Mouse (Mus musculus) limb, embryonic 14.5 days (tissue): ENCODE data around the gene Hlcs. TPM values are rescaled to one million over a fixed set of nuclear protein-coding genes. Genes with fewer than 3 reads are reported as not detected.

Experiments used
- ATAC-seq: fragments of 200-750 bp; cut with Nextera tagmentation; 2 replicates; pipeline ENCODE4 v1.8.0; 2017; ENCODE audit warnings: low read depth, moderate number of reproducible peaks, moderate TSS enrichment; ENCODE audit not compliant: low FRiP score
- DNase-seq: peaks from one replicate; pipeline ENCODE4 v3.0.0-alpha.2; 2015; ENCODE audit warnings: low spot score
- H3K27ac ChIP-seq: fragments of 300-500 bp; sonication (generic); replicated peaks from 2 replicates; pipeline ENCODE4 v1.5.1; 2014; ENCODE audit warnings: low read depth, mild to moderate bottlenecking, low read length, moderate library complexity, mixed read lengths
- H3K27me3 ChIP-seq: fragments of 300-500 bp; sonication (generic); 2 replicates; pipeline ENCODE4 v1.6.1; 2014; ENCODE audit warnings: low read length, mixed read lengths; ENCODE audit not compliant: control insufficient read depth, insufficient read depth
- H3K36me3 ChIP-seq: fragments of 300-500 bp; sonication (generic); 2 replicates; pipeline ENCODE4 v1.6.1; 2014; ENCODE audit warnings: mild to moderate bottlenecking, low read length, moderate library complexity, mixed read lengths; ENCODE audit not compliant: control insufficient read depth, insufficient read depth
- H3K4me1 ChIP-seq: fragments of 300-500 bp; sonication (generic); 2 replicates; pipeline ENCODE4 v1.6.1; 2014; ENCODE audit warnings: antibody characterized with exemption, low read length, mixed read lengths; ENCODE audit not compliant: control insufficient read depth, insufficient read depth
- H3K4me2 ChIP-seq: fragments of 300-500 bp; sonication (generic); replicated peaks from 2 replicates; pipeline ENCODE4 v1.6.1; 2014; ENCODE audit warnings: low read depth, mild to moderate bottlenecking, low read length, moderate library complexity; ENCODE audit not compliant: severe bottlenecking
- H3K4me3 ChIP-seq: fragments of 300-500 bp; sonication (generic); replicated peaks from 2 replicates; pipeline ENCODE4 v1.5.1; 2014; ENCODE audit warnings: low read length
- H3K9ac ChIP-seq: fragments of 300-500 bp; sonication (generic); 2 replicates; pipeline ENCODE4 v1.6.1; 2014; ENCODE audit warnings: mild to moderate bottlenecking, low read depth, low read length, moderate library complexity; ENCODE audit not compliant: severe bottlenecking
- H3K9me3 ChIP-seq: fragments of 300-500 bp; sonication (generic); 2 replicates; pipeline ENCODE4 v1.6.1; 2016; ENCODE audit warnings: low read length; ENCODE audit not compliant: control insufficient read depth
- POLR2A ChIP-seq: fragments of 200-500 bp; IDR thresholded peaks from 2 replicates; pipeline ENCODE4 v1.8.0; 2012; ENCODE audit warnings: inconsistent platforms, mild to moderate bottlenecking, moderate library complexity, borderline replicate concordance; ENCODE audit not compliant: insufficient read depth, insufficient read length; ENCODE audit errors: extremely low read depth
- WGBS: fragments of 180-500 bp; shearing (Covaris S2); extraction: QIAGEN DNeasy Blood & Tissue Kit; methylation state at CpG from one replicate; pipeline ENCODE4 v1.1.7; 2014; 5-methylcytosine and 5-hydroxymethylcytosine counted together
- polyA plus RNA-seq, 2 experiments: library from polyadenylated mRNA; depleted of rRNA in 1 of 2; stranded (reverse) in 1 of 2; unstranded in 1 of 2; fragments of >200 nt; fragmentation: Nextera tagmentation in 1 of 2; extraction: Ambion mirVana in 1 of 2; gene quantifications; 2 replicates each; pipeline versions ENCODE4 v1.2.1 to v1.2.3; 2012 to 2014

The Hlcs gene
- polyA plus RNA-seq, 2 experiments: 6.3 to 7.1 TPM

DNA sequence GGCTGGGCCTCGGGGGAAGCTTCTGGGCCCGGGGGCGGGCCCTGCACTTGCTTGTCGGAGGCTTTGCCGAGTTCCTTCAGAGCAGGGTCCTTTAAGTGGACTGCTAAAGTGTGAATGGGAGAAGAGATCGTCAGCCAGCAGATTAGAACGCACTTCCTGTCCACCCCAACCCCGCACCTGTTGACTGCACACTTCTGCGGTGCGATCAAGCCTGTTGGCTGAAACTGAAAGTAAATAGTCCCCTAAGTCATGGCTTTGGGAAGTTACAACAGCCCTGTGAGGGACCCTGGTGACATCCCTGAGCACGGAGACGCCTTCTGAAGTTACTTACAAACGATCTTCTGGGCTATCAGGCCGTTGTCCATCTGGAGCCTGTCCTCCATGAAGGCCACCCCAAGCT is 45.2 kb downstream of the Hlcs start:
- Histone ChIP-seq H3K4me3 (no peak overlapping the region), H3K27ac (no peak overlapping the region), H3K36me3 (no peaks in the 10 kb centered on the region; the same call in 1 of the 2 replicates), H3K4me1 (peaks cover 10% of the 10 kb centered on the region), H3K4me2 (no peak overlapping the region), H3K27me3 (no peaks in the 10 kb centered on the region), H3K9ac (no peak overlapping the region), H3K9me3 (no peaks in the 10 kb centered on the region)
- no peak for TF ChIP-seq POLR2A
- no peak for DNase-seq
- ATAC-seq: no peak
- 73% methylated on average over 14 of the region's 14 CpGs for WGBS

DNA sequence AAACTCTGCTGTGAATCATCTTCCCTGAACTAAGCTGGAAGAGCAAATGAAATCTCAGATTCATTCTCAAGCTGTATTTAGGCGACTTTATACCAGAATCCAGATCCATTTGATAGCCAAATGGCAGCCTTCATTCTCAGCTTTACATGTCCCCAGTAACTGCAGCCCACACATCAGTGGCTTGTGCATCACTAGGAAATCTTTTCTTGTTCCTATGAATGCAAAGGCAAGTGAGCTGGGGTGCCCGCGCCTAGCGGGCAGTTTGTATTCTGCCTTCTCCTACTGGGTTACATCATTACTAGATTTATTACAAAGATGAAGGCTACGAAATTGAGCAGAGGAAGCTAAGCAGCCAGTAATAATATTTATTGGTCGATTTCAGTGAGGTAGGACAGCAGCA is 48.8 kb downstream of the Hlcs start:
- H3K36me3 ChIP-seq: no peaks in the 10 kb centered on the region; the same call in 1 of the 2 replicates
- H3K9ac ChIP-seq: no peak overlapping the region
- no peaks in the 10 kb centered on the region for H3K9me3 ChIP-seq
- no peak overlapping the region for H3K4me3 ChIP-seq
- H3K4me1 ChIP-seq: peaks cover 10% of the 10 kb centered on the region
- WGBS: 36% methylated on average over 6 of the region's 6 CpGs
- ATAC-seq: no peak
- DNase-seq: no peak
- H3K4me2 ChIP-seq: no peak overlapping the region
- H3K27me3 ChIP-seq: no peaks in the 10 kb centered on the region
- TF ChIP-seq POLR2A: no peak
- no peak overlapping the region for H3K27ac ChIP-seq

DNA sequence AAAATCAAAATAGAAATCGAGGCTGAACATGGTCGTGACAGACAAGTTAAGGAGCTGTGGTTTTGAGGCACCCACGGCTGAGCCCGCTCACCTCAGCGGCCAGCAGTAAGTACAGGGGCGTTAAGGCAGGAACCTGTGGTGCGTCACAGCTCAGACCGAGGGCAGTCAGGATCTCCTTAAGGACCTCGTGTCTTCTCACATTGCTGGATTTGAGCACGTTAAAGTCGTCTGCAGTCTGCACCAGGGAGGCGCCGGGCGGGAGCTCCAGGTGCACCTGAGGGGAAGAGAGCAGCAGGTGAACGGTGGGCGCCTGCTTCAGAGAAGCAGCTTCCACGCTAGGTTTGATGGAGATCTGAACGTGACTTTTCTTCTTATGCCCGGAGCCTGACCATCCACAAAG is 50.9 kb downstream of the Hlcs start:
- 84% methylated on average over 19 of the region's 19 CpGs for WGBS
- TF ChIP-seq POLR2A: no peak
- H3K9me3 ChIP-seq: no peaks in the 10 kb centered on the region
- peaks cover 10% of the 10 kb centered on the region for H3K4me1 ChIP-seq
- no peak overlapping the region for H3K4me2 ChIP-seq
- no peak for DNase-seq
- H3K36me3 ChIP-seq: no peaks in the 10 kb centered on the region; the same call in 1 of the 2 replicates
- no peak overlapping the region for H3K9ac ChIP-seq
- no peak overlapping the region for H3K27ac ChIP-seq
- no peaks in the 10 kb centered on the region for H3K27me3 ChIP-seq
- ATAC-seq: no peak
- no peak overlapping the region for H3K4me3 ChIP-seq

DNA sequence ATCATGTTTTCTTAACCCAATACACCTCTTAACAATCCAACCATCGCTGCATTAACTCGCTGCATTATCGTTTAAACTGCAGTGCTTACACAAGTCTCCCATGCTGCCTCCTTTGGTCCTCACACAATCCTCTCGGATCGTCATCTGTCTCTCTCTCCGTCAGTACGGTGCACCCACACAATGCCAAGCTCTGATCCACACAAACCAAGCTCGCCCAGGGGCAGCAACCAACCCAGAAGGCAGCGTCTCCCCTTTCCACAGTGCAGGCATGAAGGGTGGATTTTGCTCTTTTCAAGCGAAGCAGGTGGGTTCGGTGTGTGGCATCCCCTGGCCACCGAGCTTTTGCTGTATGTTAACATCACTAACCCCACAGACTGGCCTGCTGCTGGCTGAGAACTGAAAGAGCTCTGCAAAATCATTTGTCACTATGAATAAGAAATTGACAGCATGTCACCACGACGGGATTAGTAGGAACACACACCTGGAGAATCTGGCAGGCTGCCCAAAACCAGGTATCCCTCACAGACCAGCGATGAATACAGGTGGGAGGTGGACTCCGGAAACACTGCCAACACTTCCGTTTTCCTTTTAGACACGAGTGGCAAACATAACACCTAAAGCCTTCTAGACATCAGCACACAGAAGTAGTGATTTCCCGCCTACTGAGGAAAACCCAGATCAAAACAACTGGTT is 52.3 kb downstream of the Hlcs start:
- Histone ChIP-seq H3K9ac (no peak overlapping the region), H3K9me3 (no peaks in the 10 kb centered on the region), H3K4me1 (peaks cover 10% of the 10 kb centered on the region), H3K27me3 (peaks cover 4% of the 10 kb centered on the region; the same call in 1 of the 2 replicates), H3K4me2 (no peak overlapping the region), H3K27ac (no peak overlapping the region), H3K4me3 (no peak overlapping the region), H3K36me3 (no peaks in the 10 kb centered on the region)
- no peak for TF ChIP-seq POLR2A
- DNase-seq (no peak), ATAC-seq (no peak)
- WGBS: 83% methylated on average over 19 of the region's 19 CpGs

DNA sequence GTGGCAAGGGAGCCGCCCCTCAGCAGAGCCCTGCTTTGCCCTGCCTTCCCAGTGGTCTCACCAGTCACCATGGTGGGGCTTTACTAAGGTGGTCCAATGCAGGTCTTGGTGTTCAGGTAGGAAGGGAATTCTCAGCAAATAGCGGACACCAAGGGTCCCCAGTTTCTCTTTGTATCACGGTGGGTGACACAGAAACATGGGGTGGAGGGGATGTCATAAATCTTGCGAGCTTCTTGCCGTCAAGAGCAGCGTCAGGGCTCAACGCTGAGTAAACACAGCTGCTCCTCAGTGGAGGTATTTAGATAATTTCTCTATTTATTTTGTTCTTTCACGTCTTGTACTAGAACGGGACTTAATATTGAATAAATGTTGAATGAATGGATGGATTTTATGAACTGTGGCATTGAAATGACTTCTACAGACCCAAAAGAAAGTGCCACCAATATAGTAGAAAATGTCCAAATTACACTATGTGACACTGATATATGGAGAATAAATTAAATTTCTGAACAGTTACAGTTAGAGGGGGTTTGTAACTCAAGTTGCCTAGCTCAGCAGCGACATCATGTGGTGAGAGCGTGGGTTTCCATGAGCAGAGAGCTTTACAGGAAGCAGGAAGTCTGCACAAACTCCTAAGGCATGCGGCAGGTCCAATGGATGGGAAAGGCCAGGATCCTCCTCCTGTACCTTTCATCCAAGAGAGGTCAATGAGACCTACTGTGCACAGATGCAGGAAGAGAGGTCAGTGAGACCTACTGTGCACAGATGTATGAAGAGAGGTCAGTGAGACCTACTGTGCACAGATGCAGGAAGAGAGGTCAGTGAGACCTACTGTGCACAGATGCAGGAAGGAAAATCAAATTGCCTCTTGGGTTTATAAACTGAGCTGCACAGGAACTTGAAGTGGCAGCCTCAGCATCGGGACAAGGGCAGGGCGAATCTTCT is 54.7 kb downstream of the Hlcs start:
- WGBS: 54% methylated on average over 14 of the region's 14 CpGs
- Histone ChIP-seq H3K4me1 (peaks cover 14% of the 10 kb centered on the region), H3K4me2 (no peak overlapping the region), H3K9me3 (no peaks in the 10 kb centered on the region), H3K27ac (no peak overlapping the region), H3K27me3 (peaks cover 4% of the 10 kb centered on the region; the same call in 1 of the 2 replicates), H3K4me3 (no peak overlapping the region), H3K36me3 (no peaks in the 10 kb centered on the region), H3K9ac (no peak overlapping the region)
- TF ChIP-seq POLR2A: no peak
- DNase-seq (peak; percentile 86), ATAC-seq (peak; percentile 71)
